Comparison of ENCODE assay signal across 17 mouse cellular contexts in genomic region chr2:160148936-160149335, GRCm38 (mm10).
"Had no signal": no experiment of that assay in that cellular context is flagged by ENCODE, and none has a peak within 500 bp of the region (broad histone marks: within the 10 kb centered on the region; RNA-seq: fewer than 3 reads in every experiment).

No protein-coding gene starts in this region.

- H3K9me3 ChIP-seq: lung, embryonic 15.5 days; midbrain, embryonic 13.5 days; midbrain, embryonic 15.5 days; neural tube, embryonic 12.5 days had no signal

- H3K27ac ChIP-seq: lung, embryonic 15.5 days; macrophage; midbrain, embryonic 13.5 days; midbrain, embryonic 15.5 days; neural tube, embryonic 12.5 days had no signal

- H3K4me2 ChIP-seq: lung, embryonic 15.5 days; midbrain, embryonic 11.5 days; midbrain, embryonic 13.5 days; midbrain, embryonic 15.5 days; neural tube, embryonic 12.5 days had no signal

- H3K27me3 ChIP-seq: lung, embryonic 15.5 days; megakaryocyte, embryonic 14.5 days; midbrain, embryonic 13.5 days; midbrain, embryonic 15.5 days; neural tube, embryonic 12.5 days had no signal

- H3K4me1 ChIP-seq: lung, embryonic 15.5 days; megakaryocyte, embryonic 14.5 days; midbrain, embryonic 13.5 days; midbrain, embryonic 15.5 days; neural tube, embryonic 12.5 days had no signal

- H3K4me3 ChIP-seq: lung, embryonic 15.5 days; megakaryocyte, embryonic 14.5 days; midbrain, embryonic 13.5 days; midbrain, embryonic 15.5 days; neural tube, embryonic 12.5 days had no signal

- DNase-seq: liver, postnatal 0 days; lung, adult 2 months; lung, postnatal 14 days; lung, postnatal 36 days; right cerebral cortex, postnatal 25 days; right cerebral cortex, postnatal 4 days; spleen, adult 18-20 months; thymus, adult 18-20 months; thymus, postnatal 14 days; thymus, postnatal 36 days had no signal

- H3K36me3 ChIP-seq: lung, embryonic 15.5 days; midbrain, embryonic 13.5 days; midbrain, embryonic 15.5 days; neural tube, embryonic 12.5 days had no signal

- H3K9ac ChIP-seq: liver, postnatal 0 days; lung, embryonic 15.5 days; midbrain, embryonic 13.5 days; midbrain, embryonic 15.5 days; neural tube, embryonic 12.5 days had no signal
